Mouse (Mus musculus) liver, embryonic 15.5 days (tissue): ENCODE measurements around the gene Prex1. TPM values are rescaled to one million over a fixed set of nuclear protein-coding genes. Genes with fewer than 3 reads are reported as not detected.
"Not testable (repeated sequence)": the region's sequence is repeated elsewhere in the genome, so short reads cannot be mapped to it uniquely, and the experiment has no call there.

Experiments
- ATAC-seq: fragments of 200-750 bp; cut with Nextera tagmentation; 2 replicates; pipeline ENCODE4 v1.8.0; 2017; ENCODE audit warnings: moderate number of reproducible peaks, mild to moderate bottlenecking, moderate library complexity; ENCODE audit not compliant: insufficient read depth
- H3K27ac ChIP-seq: fragments of 300-500 bp; sonication (generic); replicated peaks from 2 replicates; pipeline ENCODE4 v1.5.1; 2015; ENCODE audit warnings: mild to moderate bottlenecking, inconsistent platforms
- H3K27me3 ChIP-seq: fragments of 300-500 bp; sonication (generic); 2 replicates; pipeline ENCODE4 v1.6.1; 2015; ENCODE audit warnings: mild to moderate bottlenecking, inconsistent platforms
- H3K36me3 ChIP-seq: fragments of 300-500 bp; sonication (generic); replicated peaks from 2 replicates; pipeline ENCODE4 v1.6.1; 2015; ENCODE audit warnings: moderate library complexity, mild to moderate bottlenecking, inconsistent platforms
- H3K4me1 ChIP-seq: fragments of 300-500 bp; sonication (generic); replicated peaks from 2 replicates; pipeline ENCODE4 v1.6.1; 2015; ENCODE audit warnings: inconsistent platforms
- H3K4me2 ChIP-seq: fragments of 300-500 bp; sonication (generic); 2 replicates; pipeline ENCODE4 v1.6.1; 2015; ENCODE audit warnings: moderate library complexity, mild to moderate bottlenecking, inconsistent platforms
- H3K4me3 ChIP-seq: fragments of 300-500 bp; sonication (generic); replicated peaks from 2 replicates; pipeline ENCODE4 v1.5.1; 2015; ENCODE audit warnings: mild to moderate bottlenecking, inconsistent platforms
- H3K9ac ChIP-seq: fragments of 300-500 bp; sonication (generic); 2 replicates; pipeline ENCODE4 v1.6.1; 2015; ENCODE audit warnings: moderate library complexity, mild to moderate bottlenecking, inconsistent platforms
- H3K9me3 ChIP-seq: fragments of 300-500 bp; sonication (generic); replicated peaks from 2 replicates; pipeline ENCODE4 v1.6.1; 2016; ENCODE audit warnings: inconsistent platforms
- WGBS: fragments of 180-500 bp; shearing (Covaris S2); methylation state at CpG from one replicate; pipeline ENCODE4 v1.1.7; 2015; ENCODE audit warnings: mixed read lengths; ENCODE audit not compliant: insufficient replicate concordance; 5-methylcytosine and 5-hydroxymethylcytosine counted together
- polyA plus RNA-seq: library from polyadenylated mRNA; unstranded; fragments of >200 nt; fragmentation: Nextera tagmentation; extraction: Ambion mirVana; gene quantifications from 2 replicates; pipeline ENCODE4 v1.2.1, GENCODE M21; 2015

The Prex1 gene
- polyA plus RNA-seq, 1 experiment from 2014 or later = 13.7 TPM

GRCm38 (mm10) chr2:166737307-166737706 is 23.7 kb upstream of the Prex1 start:
- Histone ChIP-seq H3K9ac (no peak overlapping the region), H3K4me2 (no peak overlapping the region), H3K27ac (no peak overlapping the region), H3K9me3 (no peaks in the 10 kb centered on the region), H3K4me1 (peaks cover 5% of the 10 kb centered on the region; the same call in 1 of the 2 replicates), H3K27me3 (0 out of 2 replicates have a peak, but pooled peaks cover 4% of the 10 kb centered on the region), H3K36me3 (no peaks in the 10 kb centered on the region), H3K4me3 (no peak overlapping the region)
- no peak for ATAC-seq
- 69% methylated on average over 7 of the region's 7 CpGs for WGBS

GRCm38 (mm10) chr2:166735469-166736001 is 21.9 kb upstream of the Prex1 start:
- H3K4me3 ChIP-seq = no peak overlapping the region
- peaks cover 12% of the 10 kb centered on the region; the same call in 1 of the 2 replicates for H3K4me1 ChIP-seq
- H3K27me3 ChIP-seq = 0 out of 2 replicates have a peak, but pooled peaks cover 4% of the 10 kb centered on the region
- no peaks in the 10 kb centered on the region for H3K9me3 ChIP-seq
- no peak overlapping the region for H3K9ac ChIP-seq
- H3K36me3 ChIP-seq = no peaks in the 10 kb centered on the region
- H3K4me2 ChIP-seq = no peak overlapping the region
- 56% methylated on average over 15 of the region's 15 CpGs for WGBS
- no peak for ATAC-seq
- H3K27ac ChIP-seq = no peak overlapping the region

- Histone ChIP-seq H3K4me3 (no peak overlapping the region), H3K4me2 (no peak overlapping the region), H3K4me1 (peaks cover 22% of the 10 kb centered on the region), H3K36me3 (no peaks in the 10 kb centered on the region), H3K9ac (no peak overlapping the region), H3K27ac (no peak overlapping the region), H3K9me3 (no peaks in the 10 kb centered on the region), H3K27me3 (no peaks in the 10 kb centered on the region)
- WGBS = 63% methylated on average over 2 of the region's 2 CpGs
- no peak for ATAC-seq
These were observed 19.2 kb upstream of the Prex1 start for GRCm38 (mm10) chr2:166732860-166733259.

- peaks cover 22% of the 10 kb centered on the region for H3K4me1 ChIP-seq
- no peak overlapping the region for H3K4me3 ChIP-seq
- no peak for ATAC-seq
- H3K27ac ChIP-seq = no peak overlapping the region
- H3K36me3 ChIP-seq = no peaks in the 10 kb centered on the region
- no peak overlapping the region for H3K4me2 ChIP-seq
- 75% methylated on average over 4 of the region's 4 CpGs for WGBS
- no peaks in the 10 kb centered on the region for H3K27me3 ChIP-seq
- H3K9ac ChIP-seq = no peak overlapping the region
- no peaks in the 10 kb centered on the region for H3K9me3 ChIP-seq
These were observed 18.5 kb upstream of the Prex1 start for GRCm38 (mm10) chr2:166732146-166732545.

GRCm38 (mm10) chr2:166731102-166731883 is 17.7 kb upstream of the Prex1 start:
- H3K4me2 ChIP-seq, ATAC-seq, H3K9me3 ChIP-seq, H3K27me3 ChIP-seq, H3K9ac ChIP-seq, H3K4me3 ChIP-seq, H3K36me3 ChIP-seq, H3K27ac ChIP-seq: not testable (repeated sequence)
- H3K4me1 ChIP-seq = peaks cover 22% of the 10 kb centered on the region
- WGBS = 85% methylated on average over 1 of the region's 1 CpGs

- H3K9ac ChIP-seq = no peak overlapping the region
- peaks cover 22% of the 10 kb centered on the region for H3K4me1 ChIP-seq
- no peaks in the 10 kb centered on the region for H3K9me3 ChIP-seq
- no peak overlapping the region for H3K4me3 ChIP-seq
- 56% methylated on average over 6 of the region's 6 CpGs for WGBS
- no peaks in the 10 kb centered on the region for H3K27me3 ChIP-seq
- no peak overlapping the region for H3K27ac ChIP-seq
- no peaks in the 10 kb centered on the region for H3K36me3 ChIP-seq
- ATAC-seq = no peak
- no peak overlapping the region for H3K4me2 ChIP-seq
These were observed 16.9 kb upstream of the Prex1 start for GRCm38 (mm10) chr2:166730567-166730915.

GRCm38 (mm10) chr2:166729656-166730566 is 16.3 kb upstream of the Prex1 start:
- H3K9ac ChIP-seq = no peak overlapping the region

GRCm38 (mm10) chr2:166729045-166729444 is 15.4 kb upstream of the Prex1 start:
- WGBS = 53% methylated on average over 3 of the region's 3 CpGs
- ATAC-seq = no peak
- Histone ChIP-seq H3K4me1 (peaks cover 22% of the 10 kb centered on the region), H3K9me3 (no peaks in the 10 kb centered on the region), H3K27me3 (no peaks in the 10 kb centered on the region), H3K27ac (no peak overlapping the region), H3K4me2 (no peak overlapping the region), H3K4me3 (no peak overlapping the region), H3K36me3 (no peaks in the 10 kb centered on the region), H3K9ac (no peak overlapping the region)

More at GRCm38 (mm10) chr2:166729656-166730566, 16.3 kb upstream of the Prex1 start:
- Histone ChIP-seq H3K4me2 (no peak overlapping the region), H3K27ac (no peak overlapping the region), H3K27me3 (no peaks in the 10 kb centered on the region), H3K9me3 (no peaks in the 10 kb centered on the region), H3K4me3 (no peak overlapping the region), H3K36me3 (no peaks in the 10 kb centered on the region), H3K4me1 (peaks cover 22% of the 10 kb centered on the region)
- no peak for ATAC-seq
- 37% methylated on average over 19 of the region's 19 CpGs for WGBS

- Histone ChIP-seq H3K4me1 (peaks cover 22% of the 10 kb centered on the region), H3K4me2 (no peak overlapping the region), H3K9me3 (no peaks in the 10 kb centered on the region), H3K27ac (no peak overlapping the region), H3K27me3 (peaks cover under 1% of the 10 kb centered on the region; the same call in 1 of the 2 replicates), H3K4me3 (no peak overlapping the region), H3K36me3 (no peaks in the 10 kb centered on the region), H3K9ac (no peak overlapping the region)
- WGBS = 39% methylated on average over 3 of the region's 3 CpGs
- ATAC-seq = peak; percentile 28; the same call in 1 of the 2 replicates
These were observed 14.6 kb upstream of the Prex1 start for GRCm38 (mm10) chr2:166728261-166728680.

GRCm38 (mm10) chr2:166727790-166728189 is 14.2 kb upstream of the Prex1 start:
- Histone ChIP-seq H3K4me2 (no peak overlapping the region), H3K36me3 (no peaks in the 10 kb centered on the region), H3K9me3 (no peaks in the 10 kb centered on the region), H3K9ac (no peak overlapping the region), H3K4me1 (peaks cover 22% of the 10 kb centered on the region), H3K4me3 (no peak overlapping the region), H3K27me3 (peaks cover 5% of the 10 kb centered on the region; the same call in 1 of the 2 replicates), H3K27ac (no peak overlapping the region)
- ATAC-seq = no peak
- 75% methylated on average over 10 of the region's 10 CpGs for WGBS

GRCm38 (mm10) chr2:166726891-166727290 is 13.3 kb upstream of the Prex1 start:
- peaks cover 17% of the 10 kb centered on the region for H3K4me1 ChIP-seq
- no peak overlapping the region for H3K9ac ChIP-seq
- H3K4me2 ChIP-seq = no peak overlapping the region
- H3K36me3 ChIP-seq = no peaks in the 10 kb centered on the region
- no peak overlapping the region for H3K4me3 ChIP-seq
- 59% methylated on average over 6 of the region's 6 CpGs for WGBS
- peaks cover 14% of the 10 kb centered on the region; the same call in 1 of the 2 replicates for H3K27me3 ChIP-seq
- no peak overlapping the region for H3K27ac ChIP-seq
- H3K9me3 ChIP-seq = no peaks in the 10 kb centered on the region
- ATAC-seq = no peak
